Mouse (Mus musculus): ENCODE data around the gene Fam53b. TPM values are rescaled to one million over a fixed set of nuclear protein-coding genes. Genes with fewer than 3 reads are reported as not detected.

The Fam53b gene
- total and polyA plus RNA-seq, 2 experiments from 2014 or later = 9.4 to 17.3 TPM

DNA sequence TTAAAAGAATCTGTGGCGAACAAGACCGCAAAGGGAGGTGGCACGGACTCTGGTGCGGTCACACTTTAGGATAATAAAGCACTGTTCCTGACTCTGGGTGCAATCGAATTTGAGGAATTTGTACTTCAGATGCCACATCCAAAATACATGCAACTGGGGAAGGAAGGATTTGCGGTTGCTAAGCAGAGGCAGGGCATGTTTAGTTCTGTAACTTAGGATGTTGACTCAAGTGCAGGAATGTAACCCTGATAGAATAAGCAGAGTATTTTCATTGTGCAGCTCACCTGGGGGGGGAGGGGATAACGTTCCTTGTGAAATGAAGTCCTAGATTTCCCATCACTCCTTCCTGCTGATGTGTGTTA lies 384 bp upstream of the Fam53b start:
- Histone ChIP-seq H3K9ac (replicated peaks; ENCODE audit: low read length, poor library complexity, severe bottlenecking) (peak overlapping the region; percentile 63), H3K9me3 (ENCODE audit: low read length) (no peaks in the 10 kb centered on the region), H3K4me2 (ENCODE audit: low read depth, low read length, poor library complexity, severe bottlenecking) (peak overlapping the region; percentile 95), H3K4me3 (ENCODE audit: low read depth, low read length) (peak overlapping the region; percentile 71), H3K27ac (ENCODE audit: low read depth, low read length) (peak overlapping the region; percentile 68; the same call in 1 of the 2 replicates), H3K4me1 (ENCODE audit: insufficient read depth, low read length) (peaks cover 10% of the 10 kb centered on the region), H3K36me3 (ENCODE audit: insufficient read depth, low read length) (no peaks in the 10 kb centered on the region), H3K27me3 (ENCODE audit: insufficient read depth, low read length) (no peaks in the 10 kb centered on the region)
- WGBS = 1% methylated on average over 7 of the region's 7 CpGs
- ATAC-seq (ENCODE audit: low FRiP score) (no peak), DNase-seq (ENCODE audit: low spot score) (no peak)
- TF ChIP-seq CTCF (IDR thresholded peaks at IDR 0.05) = 0 out of 2 replicates have a peak, but pooled peaks have one; percentile 0

DNA sequence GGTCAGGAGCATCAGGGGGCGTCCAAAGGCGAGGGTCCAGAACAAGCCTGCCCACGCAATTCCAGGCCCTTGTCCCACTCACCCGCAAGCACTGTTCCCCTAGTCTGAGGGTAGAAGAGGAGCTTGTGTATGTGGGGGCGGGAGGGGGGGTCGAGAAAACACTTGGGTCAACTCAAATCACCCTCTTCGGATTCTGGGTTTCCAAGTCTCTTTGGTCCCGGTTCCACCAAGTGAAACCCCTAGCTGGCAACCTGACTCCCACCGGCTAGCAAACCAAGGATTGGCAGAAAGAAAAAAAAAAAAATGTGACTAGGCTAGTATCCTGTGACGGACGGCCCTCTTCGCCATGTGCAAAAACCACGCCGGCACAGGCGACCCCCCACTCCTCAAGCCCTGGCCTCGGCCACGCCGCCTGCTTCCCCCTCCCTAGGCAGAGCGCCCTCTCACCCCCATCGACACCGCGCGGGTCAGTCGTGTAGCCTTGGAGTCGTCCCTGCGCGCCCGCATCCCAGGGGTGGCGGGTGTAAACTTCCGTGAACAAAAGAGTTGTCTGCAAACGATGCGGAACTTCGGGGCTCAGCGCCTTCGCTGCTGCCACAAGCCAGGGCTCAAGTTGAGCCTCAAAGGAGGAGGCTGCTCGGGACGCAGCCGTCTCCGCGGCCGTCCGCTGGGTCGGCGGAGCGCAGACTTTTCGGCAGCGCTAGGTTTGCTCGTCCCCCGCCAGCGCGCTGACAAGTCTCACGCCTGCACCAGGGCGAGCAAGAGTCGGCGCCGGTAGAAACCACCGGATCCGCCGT lies 869 bp downstream of the Fam53b start:
- H3K36me3 ChIP-seq (ENCODE audit: insufficient read depth, low read length) = no peaks in the 10 kb centered on the region
- peak overlapping the region; percentile 68 for H3K27ac ChIP-seq (ENCODE audit: low read depth, low read length)
- peak overlapping the region; percentile 63 for H3K9ac ChIP-seq (replicated peaks; ENCODE audit: low read length, poor library complexity, severe bottlenecking)
- H3K9me3 ChIP-seq (ENCODE audit: low read length) = no peaks in the 10 kb centered on the region
- peak overlapping the region; percentile 71 for H3K4me3 ChIP-seq (ENCODE audit: low read depth, low read length)
- DNase-seq (ENCODE audit: low spot score) = peak; percentile 40
- H3K4me2 ChIP-seq (ENCODE audit: low read depth, low read length, poor library complexity, severe bottlenecking) = peak overlapping the region; percentile 95
- H3K27me3 ChIP-seq (ENCODE audit: insufficient read depth, low read length) = no peaks in the 10 kb centered on the region
- peaks cover 14% of the 10 kb centered on the region for H3K4me1 ChIP-seq (ENCODE audit: insufficient read depth, low read length)
- peak; percentile 33; the same call in 1 of the 2 replicates for ATAC-seq (ENCODE audit: low FRiP score)
- WGBS = 0% methylated on average over 58 of the region's 59 CpGs
- no peak for TF ChIP-seq CTCF (IDR thresholded peaks at IDR 0.05)

DNA sequence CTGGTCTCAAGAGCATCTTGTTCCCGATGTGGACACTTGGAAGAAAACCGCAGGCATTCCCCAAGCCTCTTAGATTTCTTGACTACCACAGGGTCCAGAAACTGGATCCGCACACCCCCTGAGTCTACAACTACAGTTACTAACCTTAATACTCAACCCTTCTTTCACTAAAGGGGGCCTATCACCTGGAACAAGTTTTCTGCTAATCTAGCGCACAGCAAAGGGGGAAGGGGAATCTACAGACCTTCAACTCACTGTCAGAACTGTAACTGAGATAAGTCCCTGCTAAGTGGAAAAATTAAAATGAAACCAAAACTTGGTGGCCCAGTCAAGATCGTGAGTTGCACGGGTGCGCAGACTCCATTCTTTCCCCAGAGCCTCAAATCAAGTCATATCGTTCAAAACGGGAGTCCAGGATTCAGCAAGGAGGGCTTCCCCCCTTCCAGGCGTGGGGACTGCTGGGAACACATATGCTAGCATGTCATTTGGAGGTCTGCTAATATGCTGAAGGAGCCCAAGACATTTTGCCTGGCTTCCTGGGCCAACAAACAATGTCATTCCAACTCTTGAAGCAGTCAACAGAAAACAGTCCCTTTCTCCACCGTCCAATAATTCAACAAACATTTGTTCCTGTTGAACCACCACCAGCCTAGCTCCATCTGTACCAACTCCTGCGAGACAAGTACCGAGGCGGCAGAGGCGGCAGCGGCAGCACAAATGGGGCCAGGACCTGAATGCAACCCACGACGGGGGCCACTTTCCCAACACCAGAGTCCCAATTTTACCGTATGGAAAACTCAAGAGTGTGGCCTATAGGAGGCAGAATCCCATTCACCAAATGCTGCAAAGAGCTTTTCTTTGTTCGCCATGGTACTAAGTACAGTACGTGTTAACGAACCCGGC lies 1.7 kb downstream of the Fam53b start:
- peaks cover 14% of the 10 kb centered on the region for H3K4me1 ChIP-seq (ENCODE audit: insufficient read depth, low read length)
- DNase-seq (ENCODE audit: low spot score) (peak; percentile 49), ATAC-seq (ENCODE audit: low FRiP score) (no peak)
- H3K36me3 ChIP-seq (ENCODE audit: insufficient read depth, low read length) = no peaks in the 10 kb centered on the region
- TF ChIP-seq CTCF (IDR thresholded peaks at IDR 0.05) = peak; percentile 40
- no peaks in the 10 kb centered on the region for H3K9me3 ChIP-seq (ENCODE audit: low read length)
- no peaks in the 10 kb centered on the region for H3K27me3 ChIP-seq (ENCODE audit: insufficient read depth, low read length)
- H3K4me2 ChIP-seq (ENCODE audit: low read depth, low read length, poor library complexity, severe bottlenecking) = peak overlapping the region; percentile 95
- H3K4me3 ChIP-seq (ENCODE audit: low read depth, low read length) = peak overlapping the region; percentile 71
- peak overlapping the region; percentile 63 for H3K9ac ChIP-seq (replicated peaks; ENCODE audit: low read length, poor library complexity, severe bottlenecking)
- WGBS = 18% methylated on average over 23 of the region's 23 CpGs
- H3K27ac ChIP-seq (ENCODE audit: low read depth, low read length) = no peak overlapping the region

DNA sequence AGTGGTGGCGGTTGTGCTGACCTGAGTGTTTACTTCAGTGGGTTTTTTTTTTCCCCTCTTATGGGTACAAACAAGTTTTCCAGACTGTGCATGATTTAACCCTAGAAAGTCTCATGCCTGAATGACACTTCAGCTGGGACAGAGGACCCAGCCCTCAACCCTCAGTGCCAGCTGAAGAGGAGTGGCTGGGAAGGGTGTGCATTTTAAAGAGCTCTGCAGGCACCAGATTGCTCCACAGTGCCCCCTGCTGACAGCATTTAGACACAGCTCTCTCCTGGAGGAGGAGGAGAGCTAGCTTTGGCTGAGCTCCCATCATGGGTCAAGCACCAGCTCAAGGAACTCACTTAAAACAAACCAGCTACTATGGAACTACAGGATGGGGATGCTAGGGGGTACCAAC lies 2.8 kb downstream of the Fam53b start:
- 67% methylated on average over 1 of the region's 1 CpGs for WGBS
- no peak overlapping the region for H3K4me3 ChIP-seq (ENCODE audit: low read depth, low read length)
- DNase-seq (ENCODE audit: low spot score) (peak; percentile 90), ATAC-seq (ENCODE audit: low FRiP score) (0 out of 2 replicates have a peak, but pooled peaks have one; percentile 45)
- H3K27me3 ChIP-seq (ENCODE audit: insufficient read depth, low read length) = no peaks in the 10 kb centered on the region
- no peak overlapping the region for H3K27ac ChIP-seq (ENCODE audit: low read depth, low read length)
- no peaks in the 10 kb centered on the region for H3K9me3 ChIP-seq (ENCODE audit: low read length)
- no peaks in the 10 kb centered on the region for H3K36me3 ChIP-seq (ENCODE audit: insufficient read depth, low read length)
- H3K4me1 ChIP-seq (ENCODE audit: insufficient read depth, low read length) = peaks cover 14% of the 10 kb centered on the region
- H3K9ac ChIP-seq (replicated peaks; ENCODE audit: low read length, poor library complexity, severe bottlenecking) = no peak overlapping the region
- H3K4me2 ChIP-seq (ENCODE audit: low read depth, low read length, poor library complexity, severe bottlenecking) = peak overlapping the region; percentile 18; the same call in 1 of the 2 replicates
- TF ChIP-seq CTCF (IDR thresholded peaks at IDR 0.05) = peak; percentile 92

DNA sequence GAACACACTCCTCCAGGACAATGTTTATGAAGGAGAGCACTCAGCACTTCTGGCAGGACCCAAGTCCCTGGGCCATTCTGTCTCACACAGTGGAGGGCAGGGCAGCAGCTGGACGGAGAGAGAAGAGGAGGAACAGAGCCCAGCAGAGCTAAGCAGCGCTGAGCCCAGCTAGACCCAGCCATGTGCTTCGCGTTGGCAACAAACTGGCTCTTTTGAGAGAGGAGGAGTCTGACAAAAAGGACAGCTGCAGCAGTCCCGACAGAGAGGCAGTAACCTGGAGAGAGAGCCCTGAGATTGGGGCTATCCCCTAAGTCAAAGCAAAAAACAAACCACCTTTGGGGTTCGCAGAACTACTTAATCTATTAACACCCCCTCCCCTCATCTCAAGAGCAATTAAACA lies 3.3 kb downstream of the Fam53b start:
- H3K9ac ChIP-seq (replicated peaks; ENCODE audit: low read length, poor library complexity, severe bottlenecking) = no peak overlapping the region
- H3K27me3 ChIP-seq (ENCODE audit: insufficient read depth, low read length) = no peaks in the 10 kb centered on the region
- no peak overlapping the region for H3K27ac ChIP-seq (ENCODE audit: low read depth, low read length)
- no peaks in the 10 kb centered on the region for H3K9me3 ChIP-seq (ENCODE audit: low read length)
- peak; percentile 76 for DNase-seq (ENCODE audit: low spot score)
- H3K4me2 ChIP-seq (ENCODE audit: low read depth, low read length, poor library complexity, severe bottlenecking) = peak overlapping the region; percentile 20
- 19% methylated on average over 6 of the region's 6 CpGs for WGBS
- TF ChIP-seq CTCF (IDR thresholded peaks at IDR 0.05) = no peak
- no peaks in the 10 kb centered on the region for H3K36me3 ChIP-seq (ENCODE audit: insufficient read depth, low read length)
- no peak overlapping the region for H3K4me3 ChIP-seq (ENCODE audit: low read depth, low read length)
- H3K4me1 ChIP-seq (ENCODE audit: insufficient read depth, low read length) = peaks cover 14% of the 10 kb centered on the region
- ATAC-seq (ENCODE audit: low FRiP score) = no peak
